Mouse (Mus musculus) embryonic facial prominence, embryonic 10.5 days (tissue): ENCODE measurements at regions not wholly inside any gene's neighbourhood (a gene's known extent, or its start where the extent isn't known, plus 50 kb on each side); places are given as distances from the start of the nearest gene placed in this dataset.

Experiments used
- DNase-seq: peaks from one replicate; pipeline ENCODE4 v3.0.0-alpha.2; 2017; ENCODE audit warnings: low spot score
- H3K27ac ChIP-seq: fragments of 300-500 bp; sonication (generic); replicated peaks from 2 replicates; pipeline ENCODE4 v1.5.1; 2016; ENCODE audit warnings: mild to moderate bottlenecking
- H3K27me3 ChIP-seq: fragments of 300-500 bp; sonication (generic); replicated peaks from 2 replicates; pipeline ENCODE4 v1.6.1; 2016; ENCODE audit warnings: low read depth, mild to moderate bottlenecking; ENCODE audit not compliant: poor library complexity, severe bottlenecking
- H3K36me3 ChIP-seq: fragments of 300-500 bp; sonication (generic); replicated peaks from 2 replicates; pipeline ENCODE4 v1.6.1; 2016; ENCODE audit warnings: mild to moderate bottlenecking, moderate library complexity
- H3K4me1 ChIP-seq: fragments of 300-500 bp; sonication (generic); 2 replicates; pipeline ENCODE4 v1.6.1; 2016
- H3K4me3 ChIP-seq: fragments of 300-500 bp; sonication (generic); 2 replicates; pipeline ENCODE4 v1.5.1; 2016; ENCODE audit warnings: mild to moderate bottlenecking, moderate library complexity
- H3K9me3 ChIP-seq: fragments of 300-500 bp; sonication (generic); 2 replicates; pipeline ENCODE4 v1.6.1; 2016; ENCODE audit warnings: mild to moderate bottlenecking
- WGBS: fragments of 180-500 bp; shearing (Covaris S2); methylation state at CpG from one replicate; pipeline ENCODE4 v1.1.7; 2016; 5-methylcytosine and 5-hydroxymethylcytosine counted together

DNA sequence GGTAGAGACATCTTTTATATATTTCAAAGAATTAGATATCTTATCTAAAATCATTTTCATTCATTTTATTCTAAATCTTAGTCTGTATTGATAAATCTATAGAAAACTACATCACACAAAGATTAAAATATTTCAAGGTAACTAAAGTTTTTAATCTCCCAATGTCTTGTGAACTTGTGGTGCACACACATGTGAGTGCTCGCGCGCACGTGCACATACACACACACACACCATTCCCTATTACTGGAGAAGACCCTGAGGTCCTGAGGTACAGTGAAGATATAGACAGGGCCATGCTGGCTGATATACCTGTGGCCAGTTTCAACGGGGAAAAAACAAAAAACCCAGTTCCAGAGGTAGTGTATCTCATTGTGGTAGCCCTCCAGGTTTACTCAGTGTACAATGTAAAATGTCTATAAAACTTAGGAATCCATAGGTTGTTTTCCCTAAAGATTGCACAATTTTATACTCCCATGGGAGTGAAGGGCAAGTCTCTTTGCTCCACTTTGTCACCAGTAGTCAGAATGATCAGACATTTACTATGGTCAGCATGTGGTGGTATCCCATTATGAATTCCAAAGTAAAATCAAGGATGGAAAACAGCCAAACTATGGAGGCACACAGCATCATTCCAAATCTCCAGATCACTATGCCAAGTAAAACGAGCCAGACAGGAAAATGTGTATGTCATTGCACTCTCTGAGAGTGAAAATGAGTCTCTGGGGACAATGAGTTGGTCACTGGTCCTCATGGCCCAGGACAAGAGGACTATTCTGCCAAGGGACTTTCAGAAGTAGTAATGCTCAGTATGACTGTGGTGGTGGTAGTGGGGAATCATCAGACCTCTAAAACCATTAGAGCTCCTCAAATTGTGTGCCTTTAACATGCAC, 53.0 kb upstream of the Cd93 start:
- DNase-seq: no peak
- Histone ChIP-seq H3K4me3 (no peak overlapping the region), H3K27me3 (no peaks in the 10 kb centered on the region), H3K9me3 (no peaks in the 10 kb centered on the region), H3K36me3 (no peaks in the 10 kb centered on the region), H3K27ac (no peak overlapping the region), H3K4me1 (0 out of 2 replicates have a peak, but pooled peaks cover 3% of the 10 kb centered on the region)
- WGBS: 87% methylated on average over 6 of the region's 6 CpGs

GRCm38 (mm10) chr2:148495485-148495884, 52.1 kb upstream of the Cd93 start:
- Histone ChIP-seq H3K4me1 (0 out of 2 replicates have a peak, but pooled peaks cover 3% of the 10 kb centered on the region), H3K9me3 (no peaks in the 10 kb centered on the region), H3K36me3 (no peaks in the 10 kb centered on the region), H3K27ac (no peak overlapping the region), H3K4me3 (no peak overlapping the region), H3K27me3 (no peaks in the 10 kb centered on the region)
- DNase-seq: no peak
- 75% methylated on average over 3 of the region's 3 CpGs for WGBS

GRCm38 (mm10) chr2:148493281-148493680, 49.9 kb upstream of the Cd93 start:
- DNase-seq: no peak
- H3K9me3 ChIP-seq: no peaks in the 10 kb centered on the region
- H3K4me3 ChIP-seq: no peak overlapping the region
- H3K4me1 ChIP-seq: 0 out of 2 replicates have a peak, but pooled peaks cover 3% of the 10 kb centered on the region
- no peaks in the 10 kb centered on the region for H3K27me3 ChIP-seq
- no peaks in the 10 kb centered on the region for H3K36me3 ChIP-seq
- no peak overlapping the region for H3K27ac ChIP-seq
